10 mouse cellular contexts compared by ENCODE assay signal in the genomic region with DNA sequence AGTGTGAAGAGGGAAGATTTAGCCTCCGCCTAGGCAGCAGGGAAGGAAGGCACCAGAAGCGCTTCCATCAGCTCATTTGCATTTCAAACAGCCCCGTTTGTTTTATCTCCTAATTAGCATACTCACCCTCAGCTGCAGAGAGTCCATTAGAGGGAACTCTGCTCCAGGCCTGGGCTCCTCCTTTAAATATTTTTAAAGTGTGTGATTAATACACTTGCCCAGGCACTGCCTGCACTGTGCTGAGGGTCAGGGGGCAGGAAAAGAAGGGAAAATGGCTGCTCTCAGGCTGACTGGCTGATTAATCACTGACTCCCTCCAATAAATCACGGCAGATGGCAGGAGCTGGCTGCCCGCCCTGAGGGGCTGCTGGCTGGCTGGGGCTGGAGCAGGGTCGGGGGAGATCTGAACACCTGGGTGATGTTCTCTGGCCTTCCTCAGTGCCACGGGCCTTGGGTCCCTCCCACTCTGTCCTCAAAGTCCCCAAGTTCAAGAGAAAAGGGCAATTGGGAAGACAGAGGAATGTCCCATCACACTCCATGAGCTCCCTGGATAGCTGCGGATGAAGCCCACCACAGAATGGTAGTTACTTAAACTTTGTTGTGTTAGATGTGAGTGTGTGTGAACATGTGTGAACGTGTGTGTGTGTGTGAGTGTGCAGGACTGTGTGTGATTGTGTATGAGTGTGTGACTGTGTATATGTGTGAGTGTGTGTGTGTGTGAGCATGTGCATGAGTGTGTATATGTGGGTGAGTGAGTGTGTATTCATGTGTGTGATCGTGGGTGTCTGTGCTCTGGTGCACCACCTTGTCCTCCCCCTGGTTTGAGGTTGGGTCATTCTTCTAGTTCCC.
A peak's percentile ranks its signal among the peaks of the same experiment; 100 is the strongest.
DNase-seq lines count a peak whose midpoint lies in the region; ATAC-seq lines count a peak whose summit lies in the region.
"Had no signal": no experiment of that assay in that cellular context is flagged by ENCODE, and none has a peak within 500 bp of the region (broad histone marks: within the 10 kb centered on the region; RNA-seq: fewer than 3 reads in every experiment).

No protein-coding gene starts in this region.

- intact Hi-C loops in gastrocnemius, postnatal 36 days (cut with DNase I): no loop called here

- no peak overlapping the region for H3K4me3 ChIP-seq in kidney, embryonic 14.5 days (ENCODE audit: low read length)
- H3K4me3 ChIP-seq in forebrain, embryonic 15.5 days: no peak overlapping the region
- H3K4me3 ChIP-seq in midbrain, embryonic 12.5 days: no peak overlapping the region

- no peak for DNase-seq in kidney, adult 11 months
- peak; percentile 35 for DNase-seq in NIH3T3 (ENCODE audit: low read depth)
- no peak for DNase-seq in natural killer cell, adult 2 months (ENCODE audit: low spot score in 2 of 2)
- no peak for DNase-seq in right cerebral cortex, adult 18-20 months
- no peak for DNase-seq in gastrocnemius, postnatal 36 days
- DNase-seq: kidney, adult 2 months; lung, adult 2 months had no signal

- ATAC-seq in kidney, embryonic 14.5 days (ENCODE audit: low FRiP score, low TSS enrichment): peak; percentile 86
- ATAC-seq in forebrain, embryonic 15.5 days (replicated peaks): peak; percentile 85
- ATAC-seq in midbrain, embryonic 12.5 days (ENCODE audit: low FRiP score, low read depth): peak; percentile 90

- no peak overlapping the region for H3K4me2 ChIP-seq in kidney, embryonic 14.5 days (replicated peaks; ENCODE audit: low read depth, low read length)
- peak overlapping the region; percentile 15; the same call in 1 of the 2 replicates for H3K4me2 ChIP-seq in forebrain, embryonic 15.5 days (replicated peaks)
- H3K4me2 ChIP-seq in midbrain, embryonic 12.5 days (replicated peaks): no peak overlapping the region

- no peak overlapping the region for H3K27ac ChIP-seq in kidney, embryonic 14.5 days (ENCODE audit: low read depth, low read length)
- H3K27ac ChIP-seq in forebrain, embryonic 15.5 days (replicated peaks): peak overlapping the region; percentile 81
- peak overlapping the region; percentile 69 for H3K27ac ChIP-seq in midbrain, embryonic 12.5 days (replicated peaks)

- H3K9ac ChIP-seq in kidney, embryonic 14.5 days (ENCODE audit: low read depth, low read length): no peak overlapping the region
- 0 out of 2 replicates have a peak overlapping the region, but pooled peaks have one; percentile 6 for H3K9ac ChIP-seq in forebrain, embryonic 15.5 days (replicated peaks)
- H3K9ac ChIP-seq in midbrain, embryonic 12.5 days (replicated peaks): no peak overlapping the region

- peaks cover 4% of the 10 kb centered on the region; the same call in 1 of the 2 replicates for H3K27me3 ChIP-seq in kidney, embryonic 14.5 days (ENCODE audit: control insufficient read depth, insufficient read depth, low read length)
- no peaks in the 10 kb centered on the region for H3K27me3 ChIP-seq in forebrain, embryonic 15.5 days
- H3K27me3 ChIP-seq in midbrain, embryonic 12.5 days: peaks cover 7% of the 10 kb centered on the region; the same call in 1 of the 2 replicates

- H3K36me3 ChIP-seq in kidney, embryonic 14.5 days (ENCODE audit: control insufficient read depth, insufficient read depth, low read length): no peaks in the 10 kb centered on the region
- no peaks in the 10 kb centered on the region for H3K36me3 ChIP-seq in forebrain, embryonic 15.5 days
- no peaks in the 10 kb centered on the region for H3K36me3 ChIP-seq in midbrain, embryonic 12.5 days

- WGBS in kidney, embryonic 14.5 days: 19% methylated on average over 10 of the region's 10 CpGs
- 21% methylated on average over 10 of the region's 10 CpGs for WGBS in forebrain, embryonic 15.5 days
- WGBS in midbrain, embryonic 12.5 days: 27% methylated on average over 10 of the region's 10 CpGs

- H3K9me3 ChIP-seq in kidney, embryonic 14.5 days (ENCODE audit: control insufficient read depth, low read length): no peaks in the 10 kb centered on the region
- no peaks in the 10 kb centered on the region for H3K9me3 ChIP-seq in forebrain, embryonic 15.5 days
- no peaks in the 10 kb centered on the region for H3K9me3 ChIP-seq in midbrain, embryonic 12.5 days

- H3K4me1 ChIP-seq in kidney, embryonic 14.5 days (ENCODE audit: control insufficient read depth, insufficient read depth, low read length): peaks cover 10% of the 10 kb centered on the region
- H3K4me1 ChIP-seq in forebrain, embryonic 15.5 days: peaks cover 25% of the 10 kb centered on the region
- peaks cover 15% of the 10 kb centered on the region for H3K4me1 ChIP-seq in midbrain, embryonic 12.5 days
